Mouse (Mus musculus): ENCODE measurements around the gene Ppp1r14d.

DNA sequence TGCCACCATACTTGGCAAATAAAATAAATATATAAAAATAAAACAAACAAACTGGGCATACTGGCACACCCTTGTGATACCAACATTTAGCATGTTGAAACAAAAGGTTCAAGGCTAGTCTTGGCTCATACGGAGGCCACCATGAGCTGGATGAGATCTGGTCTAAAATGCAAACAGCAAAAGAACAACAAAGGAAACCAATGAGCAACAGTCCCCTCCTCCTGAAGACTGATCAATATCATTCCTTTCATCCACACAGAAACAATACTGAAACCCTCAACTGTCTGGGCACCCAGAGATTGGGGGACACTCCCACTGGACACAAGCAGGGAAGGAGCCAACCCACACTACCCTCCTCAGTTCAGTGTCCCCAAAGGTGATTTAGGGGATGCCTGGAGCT lies 32.2 kb downstream of the Ppp1r14d start:
- TF ChIP-seq CHD2 (IDR thresholded peaks at IDR 0.05; ENCODE audit: low read depth, low read length), result no peak
- TF ChIP-seq MAFK (IDR thresholded peaks at IDR 0.05; ENCODE audit: insufficient read depth, low read depth, low read length), result no peak
- no peak for TF ChIP-seq ZC3H11A (IDR thresholded peaks at IDR 0.05; ENCODE audit: borderline replicate concordance, low read depth, low read length)
- TF ChIP-seq ZNF384 (IDR thresholded peaks at IDR 0.05; ENCODE audit: low read depth, low read length), result no peak
- TF ChIP-seq HCFC1 (IDR thresholded peaks at IDR 0.05; ENCODE audit: borderline replicate concordance, insufficient read depth, low read length), result no peak
